Mouse (Mus musculus): ENCODE results near the gene Pttg1. TPM values are rescaled to one million over a fixed set of nuclear protein-coding genes. Genes with fewer than 3 reads are reported as not detected.

The Pttg1 gene
- polyA plus RNA-seq, 1 experiment from 2014 or later: 98.6 TPM

DNA sequence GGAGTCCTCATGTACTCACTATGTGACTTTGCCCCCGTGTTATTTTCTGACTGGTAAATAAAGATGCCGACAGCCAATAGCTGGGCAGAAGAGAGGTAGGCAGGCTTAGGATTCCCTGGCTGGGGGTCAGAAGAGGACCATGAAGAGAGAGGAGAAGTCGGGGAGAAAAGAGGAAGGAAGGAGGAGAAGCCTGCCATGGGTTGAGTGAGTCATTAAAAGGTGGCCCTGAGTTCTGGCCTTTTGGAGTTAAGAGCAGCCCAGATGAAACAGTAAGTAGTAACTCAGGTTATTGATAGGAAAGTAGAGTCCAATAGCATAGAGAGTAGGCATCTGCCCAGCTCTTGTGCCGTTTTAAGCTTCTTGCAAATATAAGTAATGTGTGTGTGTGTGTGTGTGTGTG, 25.3 kb upstream of the Pttg1 start:
- no peaks in the 10 kb centered on the region for H3K27me3 ChIP-seq (ENCODE audit: control insufficient read depth, insufficient read depth, low read depth, low read length)
- ATAC-seq (ENCODE audit: low read depth): no peak
- H3K9me3 ChIP-seq (ENCODE audit: control insufficient read depth, low read length): no peaks in the 10 kb centered on the region
- 57% methylated on average over 4 of the region's 4 CpGs for WGBS
- H3K9ac ChIP-seq (ENCODE audit: low read length): no peak overlapping the region
- no peak overlapping the region for H3K4me2 ChIP-seq (ENCODE audit: low read depth, low read length)
- H3K27ac ChIP-seq (ENCODE audit: low read length): no peak overlapping the region
- no peaks in the 10 kb centered on the region for H3K4me1 ChIP-seq (replicated peaks; ENCODE audit: control insufficient read depth, insufficient read depth, low read length)
- H3K36me3 ChIP-seq (ENCODE audit: control insufficient read depth, insufficient read depth, low read length): peaks cover 8% of the 10 kb centered on the region; the same call in 1 of the 2 replicates
- H3K4me3 ChIP-seq (ENCODE audit: low read length): no peak overlapping the region

DNA sequence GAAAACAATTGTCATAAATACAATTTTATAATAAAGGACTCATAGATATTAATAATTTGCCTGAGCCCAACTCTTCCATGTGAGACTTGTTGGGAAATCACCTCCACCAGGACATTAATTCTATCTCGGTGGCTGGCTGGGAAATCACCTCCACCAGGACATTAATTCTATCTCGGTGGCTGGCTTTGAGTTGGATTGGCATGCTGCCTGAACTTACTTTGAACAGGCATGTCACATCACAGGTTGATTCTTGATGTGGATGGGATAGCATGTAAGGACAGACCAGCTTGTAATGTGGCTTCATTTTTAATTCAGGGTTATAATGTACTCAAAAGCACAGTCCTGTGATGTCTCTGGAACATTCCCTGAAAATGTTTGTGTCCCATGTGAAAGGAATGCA, 23.9 kb upstream of the Pttg1 start:
- no peak overlapping the region for H3K9ac ChIP-seq (ENCODE audit: low read length)
- H3K4me3 ChIP-seq (ENCODE audit: low read length): no peak overlapping the region
- no peak overlapping the region for H3K27ac ChIP-seq (ENCODE audit: low read length)
- no peaks in the 10 kb centered on the region for H3K4me1 ChIP-seq (replicated peaks; ENCODE audit: control insufficient read depth, insufficient read depth, low read length)
- WGBS: 64% methylated on average over 2 of the region's 2 CpGs
- H3K4me2 ChIP-seq (ENCODE audit: low read depth, low read length): no peak overlapping the region
- no peak for ATAC-seq (ENCODE audit: low read depth)
- no peaks in the 10 kb centered on the region for H3K9me3 ChIP-seq (ENCODE audit: control insufficient read depth, low read length)
- H3K36me3 ChIP-seq (ENCODE audit: control insufficient read depth, insufficient read depth, low read length): peaks cover 21% of the 10 kb centered on the region
- H3K27me3 ChIP-seq (ENCODE audit: control insufficient read depth, insufficient read depth, low read depth, low read length): no peaks in the 10 kb centered on the region

DNA sequence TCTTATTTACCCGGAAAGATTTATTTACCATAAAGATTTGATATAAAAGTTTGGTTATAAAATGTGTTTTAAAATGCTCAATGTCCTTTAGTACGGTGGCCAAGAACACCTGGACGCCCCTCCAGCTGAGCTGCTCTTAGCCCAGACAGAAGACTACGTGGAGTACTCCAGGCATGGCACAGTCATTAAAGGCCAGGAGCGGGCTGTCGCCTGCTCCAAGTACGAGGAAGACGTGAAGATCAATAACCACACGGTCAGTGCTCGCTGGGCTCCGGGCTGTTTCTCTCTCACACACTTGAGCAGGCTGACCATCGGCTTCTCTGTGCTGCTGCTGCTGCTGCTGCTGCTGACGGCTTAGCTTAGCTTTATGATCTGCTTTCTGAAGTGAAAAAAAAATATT, 17.1 kb upstream of the Pttg1 start:
- 92% methylated on average over 13 of the region's 13 CpGs for WGBS
- Histone ChIP-seq H3K9ac (ENCODE audit: low read length) (no peak overlapping the region), H3K27me3 (ENCODE audit: control insufficient read depth, insufficient read depth, low read depth, low read length) (no peaks in the 10 kb centered on the region), H3K4me2 (ENCODE audit: low read depth, low read length) (no peak overlapping the region), H3K36me3 (ENCODE audit: control insufficient read depth, insufficient read depth, low read length) (peaks cover 75% of the 10 kb centered on the region), H3K4me1 (replicated peaks; ENCODE audit: control insufficient read depth, insufficient read depth, low read length) (no peaks in the 10 kb centered on the region), H3K4me3 (ENCODE audit: low read length) (no peak overlapping the region), H3K27ac (ENCODE audit: low read length) (no peak overlapping the region), H3K9me3 (ENCODE audit: control insufficient read depth, low read length) (no peaks in the 10 kb centered on the region)
- ATAC-seq (ENCODE audit: low read depth): no peak

DNA sequence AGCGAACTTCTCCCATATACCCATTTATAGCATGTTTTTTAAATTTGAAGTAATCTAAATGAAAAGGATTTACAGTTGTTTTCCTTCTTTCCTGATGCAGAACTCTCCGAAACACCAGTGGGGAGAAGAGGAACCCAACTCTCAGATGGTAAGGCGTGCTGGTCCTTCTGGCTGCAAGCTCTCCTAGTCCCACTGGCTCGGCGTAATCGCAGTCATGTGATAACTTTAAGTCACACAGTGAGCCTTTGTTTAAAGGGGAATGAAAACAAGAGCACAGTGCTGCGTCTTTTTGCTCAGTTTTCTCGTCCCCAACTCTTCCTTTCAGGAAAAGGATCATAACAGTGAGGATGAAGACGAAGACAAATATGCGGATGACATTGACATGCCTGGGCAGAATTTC, 15.1 kb upstream of the Pttg1 start:
- no peak for ATAC-seq (ENCODE audit: low read depth)
- H3K4me1 ChIP-seq (replicated peaks; ENCODE audit: control insufficient read depth, insufficient read depth, low read length): no peaks in the 10 kb centered on the region
- H3K36me3 ChIP-seq (ENCODE audit: control insufficient read depth, insufficient read depth, low read length): peaks cover 70% of the 10 kb centered on the region
- no peak overlapping the region for H3K4me3 ChIP-seq (ENCODE audit: low read length)
- WGBS: 91% methylated on average over 10 of the region's 10 CpGs
- H3K4me2 ChIP-seq (ENCODE audit: low read depth, low read length): no peak overlapping the region
- no peaks in the 10 kb centered on the region for H3K9me3 ChIP-seq (ENCODE audit: control insufficient read depth, low read length)
- no peak overlapping the region for H3K9ac ChIP-seq (ENCODE audit: low read length)
- H3K27ac ChIP-seq (ENCODE audit: low read length): no peak overlapping the region
- no peaks in the 10 kb centered on the region for H3K27me3 ChIP-seq (ENCODE audit: control insufficient read depth, insufficient read depth, low read depth, low read length)

DNA sequence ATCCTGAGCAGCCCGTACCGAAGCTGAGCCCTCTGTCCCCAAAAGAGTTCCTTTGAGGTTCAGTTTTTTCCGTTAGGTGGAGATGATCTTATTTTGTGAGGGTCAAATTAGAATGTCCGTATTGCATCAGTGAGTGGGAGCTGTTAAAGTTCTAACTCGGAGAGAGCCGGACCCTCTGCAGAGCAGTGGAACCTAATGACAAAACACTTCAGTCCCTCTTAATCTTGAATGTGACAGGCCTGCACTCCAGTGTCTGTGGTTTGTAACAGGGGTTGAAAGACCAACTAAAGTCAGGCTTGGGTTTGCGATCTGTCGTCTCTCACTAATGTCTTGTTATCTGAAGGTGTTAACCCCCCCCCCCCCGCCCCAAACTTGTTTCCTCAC, 8.0 kb upstream of the Pttg1 start:
- no peaks in the 10 kb centered on the region for H3K9me3 ChIP-seq (ENCODE audit: control insufficient read depth, low read length)
- peak overlapping the region; percentile 88 for H3K4me3 ChIP-seq (ENCODE audit: low read length)
- 1% methylated on average over 9 of the region's 9 CpGs for WGBS
- H3K9ac ChIP-seq (ENCODE audit: low read length): peak overlapping the region; percentile 88
- ATAC-seq (ENCODE audit: low read depth): peak; percentile 46
- peaks cover 11% of the 10 kb centered on the region for H3K36me3 ChIP-seq (ENCODE audit: control insufficient read depth, insufficient read depth, low read length)
- H3K4me1 ChIP-seq (replicated peaks; ENCODE audit: control insufficient read depth, insufficient read depth, low read length): peaks cover 6% of the 10 kb centered on the region
- peak overlapping the region; percentile 47; the same call in 1 of the 2 replicates for H3K27ac ChIP-seq (ENCODE audit: low read length)
- no peaks in the 10 kb centered on the region for H3K27me3 ChIP-seq (ENCODE audit: control insufficient read depth, insufficient read depth, low read depth, low read length)
- H3K4me2 ChIP-seq (ENCODE audit: low read depth, low read length): peak overlapping the region; percentile 72

DNA sequence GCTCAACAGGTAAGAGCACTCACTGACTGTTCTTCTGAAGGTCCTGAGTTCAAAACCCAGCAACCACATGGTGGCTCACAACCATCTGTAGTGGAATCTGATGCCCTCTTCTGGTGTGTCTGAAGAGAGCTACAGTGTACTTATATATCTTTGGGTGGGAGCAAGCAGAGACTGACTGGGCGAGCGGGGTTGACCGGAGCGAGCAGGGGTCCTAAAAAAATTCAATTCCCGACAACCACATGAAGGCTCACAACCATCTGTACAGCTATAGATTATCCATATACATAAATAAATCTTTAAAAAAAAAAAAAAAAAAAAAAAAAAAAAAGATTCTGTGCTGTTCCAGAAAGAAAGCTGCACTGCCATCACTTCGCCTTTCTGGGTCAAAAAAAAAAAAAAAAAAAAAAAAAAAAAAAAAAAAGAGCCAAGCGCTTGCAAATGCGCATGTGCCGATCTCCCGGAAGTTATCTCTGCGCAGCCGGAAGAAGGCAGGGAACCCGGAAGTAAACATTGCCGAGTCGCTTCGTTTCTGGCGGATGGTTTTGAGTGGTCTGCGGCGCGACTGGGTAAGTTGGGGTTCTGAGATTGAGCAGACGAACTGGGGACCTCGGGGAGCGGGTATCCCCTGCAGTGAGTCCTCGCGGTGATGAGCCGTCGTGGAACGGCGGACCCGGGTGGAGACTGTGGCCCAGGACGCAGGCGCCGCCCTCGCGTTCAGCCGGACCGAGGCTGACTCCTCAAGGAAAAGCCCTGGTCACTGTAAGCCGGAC, 7.4 kb upstream of the Pttg1 start, which contains the start of gene Slu7:
Gene Slu7, plus strand, starts transcription at position 491 of the 770 bp plus-strand sequence.
- peak; percentile 86 for ATAC-seq (ENCODE audit: low read depth)
- Histone ChIP-seq H3K36me3 (ENCODE audit: control insufficient read depth, insufficient read depth, low read length) (peaks cover 6% of the 10 kb centered on the region; the same call in 1 of the 2 replicates), H3K4me1 (replicated peaks; ENCODE audit: control insufficient read depth, insufficient read depth, low read length) (peaks cover 6% of the 10 kb centered on the region), H3K4me2 (ENCODE audit: low read depth, low read length) (peak within 1 kb of the TSS; percentile 72), H3K4me3 (ENCODE audit: low read length) (peak within 1 kb of the TSS; percentile 88), H3K9me3 (ENCODE audit: control insufficient read depth, low read length) (no peaks in the 10 kb centered on the region), H3K27me3 (ENCODE audit: control insufficient read depth, insufficient read depth, low read depth, low read length) (no peaks in the 10 kb centered on the region), H3K27ac (ENCODE audit: low read length) (peak within 1 kb of the TSS; percentile 47; the same call in 1 of the 2 replicates), H3K9ac (ENCODE audit: low read length) (peak within 1 kb of the TSS; percentile 88)
- 8% methylated on average over 38 of the region's 38 CpGs for WGBS

DNA sequence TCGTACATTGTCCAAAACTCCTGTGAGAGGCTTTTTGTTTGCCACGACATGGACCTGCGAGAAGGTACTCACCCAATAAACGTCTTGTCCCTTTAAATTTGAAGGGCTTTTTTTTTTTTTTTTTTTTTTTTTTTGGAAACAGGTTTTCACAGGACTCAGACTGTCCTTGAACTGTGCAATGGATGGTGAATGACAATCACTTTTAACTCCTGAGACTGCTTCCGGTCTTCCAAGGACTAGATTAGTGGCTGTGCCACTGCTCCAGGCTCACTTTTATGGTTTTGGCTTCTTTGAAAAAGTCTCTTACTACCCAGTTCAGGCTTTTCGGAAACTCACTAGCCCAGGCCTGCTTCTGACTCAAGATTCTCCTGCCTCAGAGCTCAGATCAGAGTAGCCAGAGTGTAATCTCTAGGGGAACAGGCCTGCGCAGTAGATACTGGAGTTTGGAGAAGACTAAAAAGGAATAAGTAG, 398 bp upstream of the Pttg1 start:
- H3K36me3 ChIP-seq (ENCODE audit: control insufficient read depth, insufficient read depth, low read length): no peaks in the 10 kb centered on the region
- H3K27me3 ChIP-seq (ENCODE audit: control insufficient read depth, insufficient read depth, low read depth, low read length): no peaks in the 10 kb centered on the region
- H3K4me3 ChIP-seq (ENCODE audit: low read length): peak overlapping the region; percentile 58
- H3K9me3 ChIP-seq (ENCODE audit: control insufficient read depth, low read length): no peaks in the 10 kb centered on the region
- peaks cover 9% of the 10 kb centered on the region for H3K4me1 ChIP-seq (replicated peaks; ENCODE audit: control insufficient read depth, insufficient read depth, low read length)
- peak overlapping the region; percentile 48 for H3K4me2 ChIP-seq (ENCODE audit: low read depth, low read length)
- H3K9ac ChIP-seq (ENCODE audit: low read length): peak overlapping the region; percentile 70
- 19% methylated on average over 7 of the region's 7 CpGs for WGBS
- H3K27ac ChIP-seq (ENCODE audit: low read length): peak overlapping the region; percentile 61
- peak; percentile 53 for ATAC-seq (ENCODE audit: low read depth)

DNA sequence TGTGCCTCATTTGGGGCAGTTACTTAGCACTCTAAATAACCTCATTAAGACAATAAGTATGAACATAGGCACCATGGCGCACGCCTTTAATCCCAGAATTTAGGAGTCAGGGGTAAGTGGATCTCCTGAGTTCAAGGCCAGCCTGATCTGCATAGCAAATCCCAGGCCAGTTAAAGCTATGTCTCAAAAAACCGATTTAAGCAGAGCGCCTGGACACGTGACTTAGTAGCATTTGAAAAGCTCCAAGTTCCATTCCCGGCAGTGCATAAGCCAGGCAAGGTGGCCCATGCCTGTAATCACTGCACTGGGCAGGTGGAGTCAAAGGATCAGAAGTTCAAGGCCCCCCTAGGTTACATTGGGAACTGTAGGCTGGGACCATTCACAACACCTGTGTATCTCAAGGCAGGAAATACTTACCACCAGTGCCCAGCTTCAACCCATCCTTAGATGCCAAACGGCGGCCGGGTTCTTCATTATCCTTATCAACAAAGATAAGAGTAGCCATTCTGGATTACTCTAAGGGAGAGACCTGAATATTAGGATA, 813 bp downstream of the Pttg1 start:
- Histone ChIP-seq H3K36me3 (ENCODE audit: control insufficient read depth, insufficient read depth, low read length) (no peaks in the 10 kb centered on the region), H3K4me1 (replicated peaks; ENCODE audit: control insufficient read depth, insufficient read depth, low read length) (peaks cover 9% of the 10 kb centered on the region), H3K9ac (ENCODE audit: low read length) (peak overlapping the region; percentile 70), H3K4me3 (ENCODE audit: low read length) (peak overlapping the region; percentile 58), H3K9me3 (ENCODE audit: control insufficient read depth, low read length) (no peaks in the 10 kb centered on the region), H3K27ac (ENCODE audit: low read length) (no peak overlapping the region), H3K27me3 (ENCODE audit: control insufficient read depth, insufficient read depth, low read depth, low read length) (no peaks in the 10 kb centered on the region), H3K4me2 (ENCODE audit: low read depth, low read length) (peak overlapping the region; percentile 48)
- 77% methylated on average over 9 of the region's 9 CpGs for WGBS
- ATAC-seq (ENCODE audit: low read depth): peak; percentile 2; the same call in 1 of the 2 replicates

DNA sequence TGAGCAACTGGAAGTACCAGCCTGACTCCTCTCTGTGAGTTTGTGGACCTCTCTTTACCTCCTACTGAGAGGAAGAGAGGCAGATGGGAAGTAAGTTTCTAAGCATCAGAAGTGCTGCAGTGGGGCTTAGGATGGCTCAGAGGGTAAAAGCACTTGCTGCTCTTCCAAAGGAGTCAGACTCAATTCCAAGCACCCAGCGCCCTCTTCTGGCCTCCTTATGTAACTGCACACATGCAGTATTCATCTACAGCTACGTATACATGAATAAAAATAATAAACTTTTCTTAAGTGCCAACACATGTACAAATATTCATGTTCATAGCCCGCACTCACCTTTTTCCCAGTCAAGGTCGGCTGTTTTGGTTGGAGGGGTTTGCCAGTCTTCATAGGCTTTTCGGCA, 1.7 kb downstream of the Pttg1 start:
- 80% methylated on average over 5 of the region's 5 CpGs for WGBS
- no peak for ATAC-seq (ENCODE audit: low read depth)
- Histone ChIP-seq H3K9me3 (ENCODE audit: control insufficient read depth, low read length) (no peaks in the 10 kb centered on the region), H3K27ac (ENCODE audit: low read length) (no peak overlapping the region), H3K4me3 (ENCODE audit: low read length) (no peak overlapping the region), H3K36me3 (ENCODE audit: control insufficient read depth, insufficient read depth, low read length) (no peaks in the 10 kb centered on the region), H3K4me1 (replicated peaks; ENCODE audit: control insufficient read depth, insufficient read depth, low read length) (peaks cover 9% of the 10 kb centered on the region), H3K4me2 (ENCODE audit: low read depth, low read length) (no peak overlapping the region), H3K9ac (ENCODE audit: low read length) (no peak overlapping the region), H3K27me3 (ENCODE audit: control insufficient read depth, insufficient read depth, low read depth, low read length) (no peaks in the 10 kb centered on the region)
